Mouse (Mus musculus): ENCODE measurements around the gene Pex7. TPM values are rescaled to one million over a fixed set of nuclear protein-coding genes. Genes with fewer than 3 reads are reported as not detected.

Gene Pex7
- polyA plus RNA-seq, 1 experiment from 2014 or later, result 33.7 TPM

DNA sequence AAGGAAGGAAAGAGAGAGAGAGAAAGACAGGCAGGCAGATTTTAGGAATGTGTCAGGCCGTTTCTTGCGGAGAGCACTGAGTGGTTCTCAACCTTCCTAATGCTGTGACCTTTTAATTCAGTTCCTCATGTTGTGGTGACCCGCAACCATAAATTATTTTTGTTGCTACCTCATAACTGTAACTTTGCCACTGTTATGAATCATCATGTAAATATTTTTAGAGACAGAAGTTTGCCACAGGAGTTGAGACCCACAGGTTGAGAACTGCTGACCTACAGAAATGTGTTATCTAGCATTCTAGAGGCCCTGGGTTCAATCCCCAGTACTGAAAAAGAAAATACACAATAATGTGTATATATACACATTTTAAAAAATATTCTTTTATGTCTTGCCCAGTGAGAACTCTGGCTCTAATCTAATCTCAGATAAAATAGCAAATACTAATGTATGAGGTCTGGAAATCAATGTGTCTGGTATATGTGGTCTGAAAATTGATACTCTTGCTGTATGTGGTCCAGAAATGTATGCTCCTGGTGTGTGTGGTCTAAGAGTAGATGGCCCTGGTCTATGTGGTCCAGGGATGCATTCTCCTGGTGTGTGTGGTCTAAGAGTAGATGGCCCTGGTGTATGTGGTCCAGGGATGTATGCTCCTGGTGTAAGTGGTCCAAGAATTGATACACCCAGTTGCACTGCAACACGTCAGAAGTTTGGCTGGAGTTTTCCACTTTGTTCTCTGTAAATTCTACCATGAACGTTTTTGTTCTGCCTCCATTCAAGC lies 76.2 kb downstream of the Pex7 start:
- H3K9ac ChIP-seq, result no peak overlapping the region
- no peak overlapping the region for H3K4me3 ChIP-seq
- H3K27me3 ChIP-seq, result no peaks in the 10 kb centered on the region
- H3K36me3 ChIP-seq, result no peaks in the 10 kb centered on the region
- H3K9me3 ChIP-seq, result no peaks in the 10 kb centered on the region
- no peaks in the 10 kb centered on the region for H3K4me1 ChIP-seq
- WGBS, result 71% methylated on average over 5 of the region's 5 CpGs
- no peak overlapping the region for H3K4me2 ChIP-seq
- H3K27ac ChIP-seq, result no peak overlapping the region
- no peak for ATAC-seq (ENCODE audit: borderline replicate concordance, extremely low read depth, low FRiP score, low TSS enrichment)

- H3K9me3 ChIP-seq, result no peaks in the 10 kb centered on the region
- no peak overlapping the region for H3K4me3 ChIP-seq
- no peaks in the 10 kb centered on the region for H3K4me1 ChIP-seq
- ATAC-seq (ENCODE audit: borderline replicate concordance, extremely low read depth, low FRiP score, low TSS enrichment), result no peak
- no peak overlapping the region for H3K27ac ChIP-seq
- H3K9ac ChIP-seq, result no peak overlapping the region
- 49% methylated on average over 3 of the region's 3 CpGs for WGBS
- H3K27me3 ChIP-seq, result 0 out of 2 replicates have a peak, but pooled peaks cover 9% of the 10 kb centered on the region
- H3K4me2 ChIP-seq, result no peak overlapping the region
- H3K36me3 ChIP-seq, result no peaks in the 10 kb centered on the region
These were observed 86.5 kb downstream of the Pex7 start for GRCm38 (mm10) chr10:19820986-19821385.

GRCm38 (mm10) chr10:19818723-19819355 lies 88.7 kb downstream of the Pex7 start:
- no peak for ATAC-seq (ENCODE audit: borderline replicate concordance, extremely low read depth, low FRiP score, low TSS enrichment)
- Histone ChIP-seq H3K36me3 (no peaks in the 10 kb centered on the region), H3K4me3 (no peak overlapping the region), H3K9me3 (no peaks in the 10 kb centered on the region), H3K27me3 (0 out of 2 replicates have a peak, but pooled peaks cover 9% of the 10 kb centered on the region), H3K27ac (no peak overlapping the region), H3K4me2 (no peak overlapping the region), H3K4me1 (no peaks in the 10 kb centered on the region), H3K9ac (no peak overlapping the region)
- 41% methylated on average over 16 of the region's 16 CpGs for WGBS

GRCm38 (mm10) chr10:19815371-19815770 lies 92.1 kb downstream of the Pex7 start:
- Histone ChIP-seq H3K36me3 (no peaks in the 10 kb centered on the region), H3K27ac (no peak overlapping the region), H3K27me3 (0 out of 2 replicates have a peak, but pooled peaks cover 9% of the 10 kb centered on the region), H3K4me2 (no peak overlapping the region), H3K9me3 (no peaks in the 10 kb centered on the region), H3K9ac (no peak overlapping the region), H3K4me1 (no peaks in the 10 kb centered on the region), H3K4me3 (no peak overlapping the region)
- WGBS, result 21% methylated on average over 8 of the region's 8 CpGs
- no peak for ATAC-seq (ENCODE audit: borderline replicate concordance, extremely low read depth, low FRiP score, low TSS enrichment)

GRCm38 (mm10) chr10:19811436-19812172 lies 95.9 kb downstream of the Pex7 start:
- H3K4me1 ChIP-seq, result no peaks in the 10 kb centered on the region
- no peak overlapping the region for H3K4me2 ChIP-seq
- H3K9me3 ChIP-seq, result no peaks in the 10 kb centered on the region
- no peak overlapping the region for H3K9ac ChIP-seq
- no peaks in the 10 kb centered on the region for H3K27me3 ChIP-seq
- 49% methylated on average over 9 of the region's 9 CpGs for WGBS
- no peak overlapping the region for H3K27ac ChIP-seq
- H3K36me3 ChIP-seq, result no peaks in the 10 kb centered on the region
- no peak overlapping the region for H3K4me3 ChIP-seq
- no peak for ATAC-seq (ENCODE audit: borderline replicate concordance, extremely low read depth, low FRiP score, low TSS enrichment)

DNA sequence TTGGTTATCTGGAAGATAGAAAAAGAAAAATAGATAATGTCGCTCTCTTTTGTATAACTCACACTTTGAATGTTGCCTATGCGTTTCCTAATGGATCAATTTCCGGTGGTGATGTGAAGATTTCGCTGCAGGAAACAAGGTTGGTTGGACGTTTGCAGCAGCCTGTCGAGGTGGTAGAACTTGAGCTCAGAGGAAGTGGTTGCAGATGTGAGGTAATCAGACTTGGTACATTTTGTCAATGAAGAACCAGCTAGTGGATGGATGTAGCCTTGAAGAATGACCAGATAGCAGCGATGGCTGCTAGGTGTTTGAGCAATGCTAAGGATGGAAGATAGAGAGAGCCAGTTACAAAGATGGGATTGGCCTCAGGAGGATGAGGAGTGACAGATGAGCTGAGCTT lies 102.7 kb downstream of the Pex7 start:
- H3K27me3 ChIP-seq, result no peaks in the 10 kb centered on the region
- no peak for ATAC-seq (ENCODE audit: borderline replicate concordance, extremely low read depth, low FRiP score, low TSS enrichment)
- WGBS, result 72% methylated on average over 7 of the region's 7 CpGs
- H3K27ac ChIP-seq, result no peak overlapping the region
- no peak overlapping the region for H3K4me3 ChIP-seq
- H3K9ac ChIP-seq, result no peak overlapping the region
- no peaks in the 10 kb centered on the region for H3K36me3 ChIP-seq
- H3K4me2 ChIP-seq, result no peak overlapping the region
- no peaks in the 10 kb centered on the region for H3K9me3 ChIP-seq
- H3K4me1 ChIP-seq, result no peaks in the 10 kb centered on the region

Other genes starting within 250 kb of the Pex7 start
- 0.20 and 0.31 TPM in 2 replicates for gene Il20ra, start 195.1 kb downstream of the Pex7 start, polyA plus RNA-seq (2015; fragmentation: Nextera tagmentation; extraction: Ambion mirVana)
- 0.98 and 1.0 TPM in 2 replicates for gene Slc35d3, start 56.2 kb downstream of the Pex7 start, polyA plus RNA-seq (2015; fragmentation: Nextera tagmentation; extraction: Ambion mirVana)
- gene Map3k5, start 26.8 kb upstream of the Pex7 start, polyA plus RNA-seq (2015; fragmentation: Nextera tagmentation; extraction: Ambion mirVana), result 1.9 and 2.1 TPM in 2 replicates
- 12.2 and 13.0 TPM in 2 replicates for gene Map7, start 240.8 kb upstream of the Pex7 start, polyA plus RNA-seq (2015; fragmentation: Nextera tagmentation; extraction: Ambion mirVana)

Measured in lung, embryonic 15.5 days (tissue).